Mouse (Mus musculus) forebrain, postnatal 0 days (tissue): ENCODE data around the gene Gm21983. TPM values are rescaled to one million over a fixed set of nuclear protein-coding genes. Genes with fewer than 3 reads are reported as not detected.

Source experiments
- ATAC-seq: fragments of 200-750 bp; cut with Nextera tagmentation; 2 replicates; pipeline ENCODE4 v1.8.0; 2017; ENCODE audit warnings: mild to moderate bottlenecking, moderate library complexity
- DNase-seq: peaks from one replicate; pipeline ENCODE4 v3.0.0-alpha.2; 2015
- H3K27ac ChIP-seq: fragments of 300-500 bp; sonication (generic); 2 replicates; pipeline ENCODE4 v1.5.1; 2014; ENCODE audit warnings: low read depth, mild to moderate bottlenecking, antibody characterized with exemption, low read length, moderate library complexity, mixed read lengths
- H3K27me3 ChIP-seq: fragments of 300-500 bp; sonication (generic); 2 replicates; pipeline ENCODE4 v1.6.1; 2014; ENCODE audit warnings: mild to moderate bottlenecking, low read length, mixed read lengths; ENCODE audit not compliant: insufficient read depth
- H3K36me3 ChIP-seq: fragments of 300-500 bp; sonication (generic); 2 replicates; pipeline ENCODE4 v1.6.1; 2014; ENCODE audit warnings: mild to moderate bottlenecking, moderate library complexity; ENCODE audit not compliant: insufficient read depth
- H3K4me1 ChIP-seq: fragments of 300-500 bp; sonication (generic); 2 replicates; pipeline ENCODE4 v1.6.1; 2014; ENCODE audit warnings: antibody characterized with exemption; ENCODE audit not compliant: insufficient read depth
- H3K4me2 ChIP-seq: fragments of 300-500 bp; sonication (generic); 2 replicates; pipeline ENCODE4 v1.6.1; 2014; ENCODE audit warnings: low read depth, mild to moderate bottlenecking, moderate library complexity
- H3K4me3 ChIP-seq: fragments of 300-500 bp; sonication (generic); 2 replicates; pipeline ENCODE4 v1.5.1; 2014; ENCODE audit warnings: low read depth, low read length, mixed read lengths
- H3K9ac ChIP-seq: fragments of 300-500 bp; sonication (generic); 2 replicates; pipeline ENCODE4 v1.6.1; 2014; ENCODE audit warnings: mild to moderate bottlenecking
- H3K9me3 ChIP-seq: fragments of 300-500 bp; sonication (generic); 2 replicates; pipeline ENCODE4 v1.6.1; 2016; ENCODE audit warnings: low read length
- CTCF ChIP-seq: sonication (generic); IDR thresholded peaks from 2 replicates; pipeline ENCODE4 v1.5.1; 2016; ENCODE audit warnings: antibody characterized with exemption, control low read depth, low read depth
- WGBS: fragments of 180-500 bp; shearing (Covaris S2); extraction: QIAGEN DNeasy Blood & Tissue Kit; methylation state at CpG from one replicate; pipeline ENCODE4 v1.1.7; 2014; 5-methylcytosine and 5-hydroxymethylcytosine counted together
- polyA plus RNA-seq: library from polyadenylated mRNA; unstranded; fragments of >200 nt; fragmentation: Nextera tagmentation; extraction: Ambion mirVana; gene quantifications from 2 replicates; pipeline ENCODE4 v1.2.1, GENCODE M21; 2015
- total RNA-seq: library from RNA; depleted of rRNA; stranded (reverse); fragments of >200 nt; gene quantifications from 2 replicates; pipeline ENCODE4 v1.2.3, GENCODE M21; 2014

The Gm21983 gene
- total and polyA plus RNA-seq, 2 experiments from 2014 or later = not detected

GRCm38 (mm10) chr7:27185986-27186385 is 5.1 kb upstream of the Gm21983 start:
- no peaks in the 10 kb centered on the region for H3K9me3 ChIP-seq
- no peak for TF ChIP-seq CTCF
- 95% methylated on average over 5 of the region's 5 CpGs for WGBS
- ATAC-seq = no peak
- no peak for DNase-seq
- H3K27ac ChIP-seq = no peak overlapping the region
- H3K9ac ChIP-seq = no peak overlapping the region
- H3K4me2 ChIP-seq = no peak overlapping the region
- H3K4me3 ChIP-seq = no peak overlapping the region
- no peaks in the 10 kb centered on the region for H3K27me3 ChIP-seq
- H3K36me3 ChIP-seq = peaks cover 65% of the 10 kb centered on the region
- no peaks in the 10 kb centered on the region for H3K4me1 ChIP-seq

GRCm38 (mm10) chr7:27184964-27185363 is 4.1 kb upstream of the Gm21983 start:
- WGBS = 69% methylated on average over 3 of the region's 3 CpGs

DNA sequence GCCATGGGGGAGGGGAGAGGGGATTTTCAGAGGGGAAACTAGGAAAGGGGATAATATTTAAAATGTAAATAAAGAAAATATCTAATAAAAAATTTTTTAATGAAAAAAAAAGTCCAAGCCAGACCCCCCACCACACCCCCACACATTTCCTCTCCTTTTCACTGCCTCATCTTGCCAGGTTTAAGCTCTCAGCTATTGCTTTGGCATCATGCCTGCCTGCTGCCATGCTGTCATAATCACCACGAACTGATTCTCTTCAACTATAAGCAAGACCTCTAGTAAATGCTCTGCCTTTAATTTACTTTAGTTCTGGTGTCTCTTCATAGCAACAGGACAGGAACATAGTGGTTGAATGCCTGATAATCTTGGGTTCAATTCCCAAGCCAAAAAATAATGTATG is 1.6 kb upstream of the Gm21983 start:
- Histone ChIP-seq H3K9ac (no peak overlapping the region), H3K4me2 (no peak overlapping the region), H3K4me3 (no peak overlapping the region), H3K4me1 (peaks cover 4% of the 10 kb centered on the region; the same call in 1 of the 2 replicates), H3K27ac (no peak overlapping the region), H3K27me3 (no peaks in the 10 kb centered on the region), H3K9me3 (no peaks in the 10 kb centered on the region), H3K36me3 (peaks cover 31% of the 10 kb centered on the region)
- TF ChIP-seq CTCF = no peak
- WGBS = 51% methylated on average over 1 of the region's 1 CpGs
- DNase-seq (no peak), ATAC-seq (no peak)

More at GRCm38 (mm10) chr7:27184964-27185363, 4.1 kb upstream of the Gm21983 start:
- H3K27me3 ChIP-seq = no peaks in the 10 kb centered on the region
- H3K27ac ChIP-seq = no peak overlapping the region
- peaks cover 54% of the 10 kb centered on the region for H3K36me3 ChIP-seq
- H3K9ac ChIP-seq = no peak overlapping the region
- no peaks in the 10 kb centered on the region for H3K9me3 ChIP-seq
- H3K4me3 ChIP-seq = no peak overlapping the region
- ATAC-seq = peak; percentile 36; the same call in 1 of the 2 replicates
- peak; percentile 69 for TF ChIP-seq CTCF
- peak; percentile 32 for DNase-seq
- H3K4me2 ChIP-seq = no peak overlapping the region
- H3K4me1 ChIP-seq = no peaks in the 10 kb centered on the region

DNA sequence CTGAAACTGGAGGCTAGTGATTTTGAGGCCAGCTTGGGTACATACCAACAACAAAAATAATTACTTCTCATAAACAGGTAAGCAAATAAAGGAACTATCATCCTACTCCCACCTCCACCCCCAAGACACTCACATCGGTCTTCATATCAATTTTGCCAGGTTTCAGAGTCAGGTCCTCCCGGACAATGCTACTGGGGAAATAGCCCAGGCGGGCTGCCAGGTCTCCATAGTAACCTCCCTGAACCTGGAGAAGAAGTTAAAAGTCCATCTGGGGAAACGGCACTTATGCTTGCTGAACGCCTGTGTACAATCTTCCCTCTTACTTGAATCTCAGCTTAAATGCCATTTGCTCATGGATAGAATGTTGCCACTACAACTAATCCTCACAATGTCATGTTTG is 850 bp downstream of the Gm21983 start:
- Histone ChIP-seq H3K4me2 (no peak overlapping the region), H3K4me1 (peaks cover 4% of the 10 kb centered on the region; the same call in 1 of the 2 replicates), H3K9ac (no peak overlapping the region), H3K27ac (no peak overlapping the region), H3K9me3 (no peaks in the 10 kb centered on the region), H3K36me3 (peaks cover 10% of the 10 kb centered on the region), H3K27me3 (no peaks in the 10 kb centered on the region), H3K4me3 (no peak overlapping the region)
- DNase-seq (no peak), ATAC-seq (no peak)
- 45% methylated on average over 5 of the region's 5 CpGs for WGBS
- no peak for TF ChIP-seq CTCF

- no peak for ATAC-seq
- H3K4me1 ChIP-seq = peaks cover 4% of the 10 kb centered on the region; the same call in 1 of the 2 replicates
- H3K36me3 ChIP-seq = peaks cover 10% of the 10 kb centered on the region
- H3K27ac ChIP-seq = peak overlapping the region; percentile 90
- no peak for TF ChIP-seq CTCF
- 41% methylated on average over 16 of the region's 16 CpGs for WGBS
- peak overlapping the region; percentile 51 for H3K9ac ChIP-seq
- H3K4me3 ChIP-seq = peak overlapping the region; percentile 78
- H3K27me3 ChIP-seq = no peaks in the 10 kb centered on the region
- DNase-seq = no peak
- no peaks in the 10 kb centered on the region for H3K9me3 ChIP-seq
- peak overlapping the region; percentile 59 for H3K4me2 ChIP-seq
Measured at GRCm38 (mm10) chr7:27179217-27179918, 1.5 kb downstream of the Gm21983 start.

DNA sequence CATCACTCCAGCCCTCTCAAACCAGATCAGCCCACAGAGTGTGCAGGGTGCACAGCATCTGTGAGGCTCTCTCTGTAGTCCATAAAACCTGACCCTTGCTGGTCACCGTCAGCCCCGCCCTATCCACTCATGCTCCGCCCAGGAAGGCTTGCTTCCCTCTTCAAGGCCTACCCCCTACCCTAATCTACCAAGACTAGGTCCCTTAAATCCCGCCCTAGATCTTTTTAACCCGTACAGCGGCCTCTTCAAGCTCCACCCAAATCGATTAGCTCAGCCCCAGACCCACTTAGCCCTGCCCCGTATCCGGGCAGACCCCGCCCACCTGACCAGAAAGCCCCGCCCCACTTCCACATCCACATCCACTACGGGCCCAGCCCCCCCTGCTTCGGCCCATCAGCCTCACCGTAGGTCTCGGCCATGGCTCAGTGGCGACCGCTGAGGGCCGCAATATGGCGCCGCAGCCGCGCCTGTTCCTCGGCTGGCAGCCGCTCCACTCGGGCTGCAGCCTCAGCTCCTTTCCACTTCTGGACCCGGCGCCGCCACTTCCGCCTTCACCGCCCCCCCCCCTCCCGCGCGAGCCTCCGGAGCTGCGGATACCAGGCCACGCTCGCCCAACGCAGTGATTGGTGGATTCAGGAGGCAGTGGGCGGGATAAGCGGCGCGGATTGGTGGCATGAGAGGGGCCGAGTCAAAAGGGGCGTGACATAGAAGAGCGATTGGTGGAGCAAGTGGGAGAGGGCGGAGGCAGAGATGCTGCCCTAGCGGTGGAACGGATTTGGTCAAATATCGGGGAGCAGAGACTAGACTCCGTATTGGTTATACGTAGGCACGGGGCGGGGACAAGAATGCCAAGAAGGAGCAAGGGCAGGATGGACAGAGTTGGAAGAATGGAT is 2.3 kb downstream of the Gm21983 start, which contains the start of gene Rab4b:
TSS of gene Rab4b (minus strand) at position 573 of the 893 bp plus-strand sequence.
- 1% methylated on average over 53 of the region's 53 CpGs for WGBS

DNA sequence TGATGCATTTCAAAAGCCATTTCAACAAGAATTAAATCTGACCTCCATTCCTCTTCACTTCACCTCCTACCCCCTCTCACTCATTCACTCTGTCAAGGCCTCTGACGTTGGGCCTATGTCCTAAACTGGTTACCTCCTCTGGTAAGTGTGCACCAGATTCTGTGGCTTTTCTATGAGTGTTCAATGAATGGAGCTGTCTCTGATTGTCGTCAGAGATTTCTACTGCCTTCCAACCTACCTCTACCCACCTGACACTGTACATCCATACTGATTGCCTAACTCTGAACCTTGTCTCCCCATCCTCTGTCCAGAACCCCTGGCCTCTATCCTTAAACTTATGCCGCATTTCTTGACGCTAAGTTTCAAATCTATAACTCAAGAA is 3.0 kb downstream of the Gm21983 start:
- Histone ChIP-seq H3K9me3 (no peaks in the 10 kb centered on the region), H3K4me3 (peak overlapping the region; percentile 78), H3K27me3 (no peaks in the 10 kb centered on the region), H3K9ac (peak overlapping the region; percentile 66), H3K27ac (peak overlapping the region; percentile 90), H3K4me2 (peak overlapping the region; percentile 59), H3K4me1 (peaks cover 4% of the 10 kb centered on the region; the same call in 1 of the 2 replicates), H3K36me3 (peaks cover 21% of the 10 kb centered on the region)
- no peak for DNase-seq
- ATAC-seq = no peak
- no peak for TF ChIP-seq CTCF
- 19% methylated on average over 4 of the region's 4 CpGs for WGBS

More for the DNA sequence above, 2.3 kb downstream of the Gm21983 start, which contains the start of gene Rab4b:
- peak; percentile 82 for TF ChIP-seq CTCF
- Histone ChIP-seq H3K4me1 (peaks cover 4% of the 10 kb centered on the region; the same call in 1 of the 2 replicates), H3K9ac (peak within 1 kb of the TSS; percentile 66), H3K9me3 (no peaks in the 10 kb centered on the region), H3K27ac (peak within 1 kb of the TSS; percentile 90), H3K4me3 (peak within 1 kb of the TSS; percentile 78), H3K36me3 (peaks cover 15% of the 10 kb centered on the region), H3K27me3 (no peaks in the 10 kb centered on the region), H3K4me2 (peak within 1 kb of the TSS; percentile 59)
- DNase-seq (peak; percentile 99), ATAC-seq (peak; percentile 98)
